Mouse (Mus musculus): ENCODE measurements at regions not wholly inside any gene's neighbourhood (a gene's known extent, or its start where the extent isn't known, plus 50 kb on each side); places are given as distances from the start of the nearest gene placed in this dataset.

- H3K9ac ChIP-seq = no peak overlapping the region
- no peak overlapping the region for H3K4me3 ChIP-seq (replicated peaks)
- H3K27me3 ChIP-seq = no peaks in the 10 kb centered on the region
- H3K4me2 ChIP-seq (replicated peaks) = no peak overlapping the region
- no peaks in the 10 kb centered on the region for H3K36me3 ChIP-seq
- no peak overlapping the region for H3K27ac ChIP-seq (replicated peaks)
- no peak for ATAC-seq (ENCODE audit: insufficient number of reproducible peaks, low FRiP score, low TSS enrichment, low read depth)
- 69% methylated on average over 9 of the region's 9 CpGs for WGBS
- no peaks in the 10 kb centered on the region for H3K9me3 ChIP-seq (replicated peaks)
- no peaks in the 10 kb centered on the region for H3K4me1 ChIP-seq
Observed at GRCm38 (mm10) chr12:112422177-112422576, 67.1 kb upstream of the A530016L24Rik start.

GRCm38 (mm10) chr12:112424150-112424549, 65.1 kb upstream of the A530016L24Rik start:
- no peak overlapping the region for H3K9ac ChIP-seq
- H3K4me3 ChIP-seq (replicated peaks) = no peak overlapping the region
- no peaks in the 10 kb centered on the region for H3K36me3 ChIP-seq
- WGBS = 86% methylated on average over 6 of the region's 6 CpGs
- H3K4me2 ChIP-seq (replicated peaks) = no peak overlapping the region
- H3K4me1 ChIP-seq = no peaks in the 10 kb centered on the region
- H3K27ac ChIP-seq (replicated peaks) = no peak overlapping the region
- H3K27me3 ChIP-seq = no peaks in the 10 kb centered on the region
- ATAC-seq (ENCODE audit: insufficient number of reproducible peaks, low FRiP score, low TSS enrichment, low read depth) = no peak
- H3K9me3 ChIP-seq (replicated peaks) = no peaks in the 10 kb centered on the region

- H3K36me3 ChIP-seq = no peaks in the 10 kb centered on the region
- H3K9ac ChIP-seq = no peak overlapping the region
- WGBS = 75% methylated on average over 9 of the region's 9 CpGs
- peaks cover 13% of the 10 kb centered on the region for H3K4me1 ChIP-seq
- H3K4me3 ChIP-seq (replicated peaks) = no peak overlapping the region
- H3K27ac ChIP-seq (replicated peaks) = no peak overlapping the region
- H3K4me2 ChIP-seq (replicated peaks) = no peak overlapping the region
- H3K9me3 ChIP-seq (replicated peaks) = no peaks in the 10 kb centered on the region
- no peaks in the 10 kb centered on the region for H3K27me3 ChIP-seq
- ATAC-seq (ENCODE audit: insufficient number of reproducible peaks, low FRiP score, low TSS enrichment, low read depth) = no peak
Observed at GRCm38 (mm10) chr12:112426681-112427080, 62.6 kb upstream of the A530016L24Rik start.

- 40% methylated on average over 22 of the region's 22 CpGs for WGBS
- no peak overlapping the region for H3K27ac ChIP-seq (replicated peaks)
Observed at GRCm38 (mm10) chr12:112430104-112430846, 59.0 kb upstream of the A530016L24Rik start.

DNA sequence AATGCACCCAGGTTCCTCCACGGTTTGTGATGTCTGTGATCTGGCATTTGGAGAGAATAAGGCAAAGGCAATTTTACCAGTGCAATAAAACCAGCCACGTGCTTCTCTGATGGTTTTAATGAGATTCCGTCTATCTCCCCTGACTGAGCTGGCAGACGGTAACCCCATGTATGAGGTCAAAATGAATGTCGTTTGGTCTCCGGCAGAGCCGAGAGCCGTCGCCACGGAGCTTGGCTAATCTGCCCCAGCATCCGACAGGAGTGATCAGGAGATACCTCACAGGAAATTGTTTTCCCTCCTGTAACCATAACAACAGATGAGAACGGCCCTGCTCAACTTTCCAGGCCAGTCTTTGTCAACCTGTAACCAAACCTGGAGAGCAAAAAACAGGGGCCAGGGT, 55.9 kb upstream of the A530016L24Rik start:
- Histone ChIP-seq H3K4me2 (replicated peaks) (no peak overlapping the region), H3K4me1 (peaks cover 38% of the 10 kb centered on the region), H3K9ac (no peak overlapping the region), H3K4me3 (replicated peaks) (no peak overlapping the region), H3K36me3 (no peaks in the 10 kb centered on the region), H3K27me3 (peaks cover 13% of the 10 kb centered on the region), H3K9me3 (replicated peaks) (no peaks in the 10 kb centered on the region), H3K27ac (replicated peaks) (no peak overlapping the region)
- 27% methylated on average over 12 of the region's 12 CpGs for WGBS
- ATAC-seq (ENCODE audit: insufficient number of reproducible peaks, low FRiP score, low TSS enrichment, low read depth) = no peak

More at GRCm38 (mm10) chr12:112430104-112430846, 59.0 kb upstream of the A530016L24Rik start:
- ATAC-seq (ENCODE audit: insufficient number of reproducible peaks, low FRiP score, low TSS enrichment, low read depth) = no peak
- H3K4me1 ChIP-seq = peaks cover 21% of the 10 kb centered on the region
- no peaks in the 10 kb centered on the region for H3K9me3 ChIP-seq (replicated peaks)
- no peak overlapping the region for H3K4me2 ChIP-seq (replicated peaks)
- H3K36me3 ChIP-seq = no peaks in the 10 kb centered on the region
- H3K4me3 ChIP-seq (replicated peaks) = no peak overlapping the region
- no peak overlapping the region for H3K9ac ChIP-seq
- H3K27me3 ChIP-seq = peaks cover 13% of the 10 kb centered on the region

- ATAC-seq (ENCODE audit: insufficient number of reproducible peaks, low FRiP score, low TSS enrichment, low read depth) = no peak
- no peaks in the 10 kb centered on the region for H3K9me3 ChIP-seq (replicated peaks)
- H3K27ac ChIP-seq (replicated peaks) = peak overlapping the region; percentile 78
- H3K36me3 ChIP-seq = no peaks in the 10 kb centered on the region
- H3K4me3 ChIP-seq (replicated peaks) = no peak overlapping the region
- peaks cover 13% of the 10 kb centered on the region for H3K27me3 ChIP-seq
- 51% methylated on average over 3 of the region's 3 CpGs for WGBS
- peak overlapping the region; percentile 0; the same call in 1 of the 2 replicates for H3K4me2 ChIP-seq (replicated peaks)
- peaks cover 42% of the 10 kb centered on the region for H3K4me1 ChIP-seq
- no peak overlapping the region for H3K9ac ChIP-seq
Observed at GRCm38 (mm10) chr12:112434673-112435294, 54.5 kb upstream of the A530016L24Rik start.

GRCm38 (mm10) chr12:112435295-112436110, 53.7 kb upstream of the A530016L24Rik start:
- H3K9ac ChIP-seq = no peak overlapping the region
- H3K36me3 ChIP-seq = no peaks in the 10 kb centered on the region
- WGBS = 31% methylated on average over 21 of the region's 21 CpGs
- peak overlapping the region; percentile 78 for H3K27ac ChIP-seq (replicated peaks)
- H3K27me3 ChIP-seq = peaks cover 13% of the 10 kb centered on the region
- H3K4me1 ChIP-seq = peaks cover 35% of the 10 kb centered on the region
- peak overlapping the region; percentile 0; the same call in 1 of the 2 replicates for H3K4me2 ChIP-seq (replicated peaks)
- peak; percentile 59 for ATAC-seq (ENCODE audit: insufficient number of reproducible peaks, low FRiP score, low TSS enrichment, low read depth)
- H3K4me3 ChIP-seq (replicated peaks) = no peak overlapping the region
- H3K9me3 ChIP-seq (replicated peaks) = no peaks in the 10 kb centered on the region

DNA sequence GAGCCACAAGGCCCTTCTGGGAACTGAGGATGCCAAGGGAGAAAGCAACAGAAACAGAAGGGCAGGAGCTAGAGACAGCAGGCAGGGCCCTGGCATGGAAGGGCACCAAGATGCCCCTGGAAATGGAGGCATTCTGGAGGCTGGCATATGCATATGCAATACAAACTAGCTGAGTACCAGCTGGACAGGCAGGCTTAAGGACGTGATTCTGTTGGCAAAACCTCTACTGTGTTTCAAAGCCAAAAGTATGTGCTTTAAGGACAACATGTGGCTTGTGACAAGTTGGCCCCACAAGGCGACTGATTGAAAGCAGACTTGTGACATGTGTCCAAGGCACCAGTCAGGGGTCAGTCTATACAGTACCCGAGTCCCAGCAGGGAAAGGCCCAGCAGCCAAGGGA, 52.2 kb upstream of the A530016L24Rik start:
- Histone ChIP-seq H3K36me3 (no peaks in the 10 kb centered on the region), H3K9ac (no peak overlapping the region), H3K4me1 (peaks cover 31% of the 10 kb centered on the region), H3K27me3 (peaks cover 13% of the 10 kb centered on the region), H3K27ac (replicated peaks) (peak overlapping the region; percentile 12; the same call in 1 of the 2 replicates), H3K4me2 (replicated peaks) (no peak overlapping the region), H3K4me3 (replicated peaks) (no peak overlapping the region), H3K9me3 (replicated peaks) (no peaks in the 10 kb centered on the region)
- WGBS = 43% methylated on average over 3 of the region's 3 CpGs
- ATAC-seq (ENCODE audit: insufficient number of reproducible peaks, low FRiP score, low TSS enrichment, low read depth) = no peak

DNA sequence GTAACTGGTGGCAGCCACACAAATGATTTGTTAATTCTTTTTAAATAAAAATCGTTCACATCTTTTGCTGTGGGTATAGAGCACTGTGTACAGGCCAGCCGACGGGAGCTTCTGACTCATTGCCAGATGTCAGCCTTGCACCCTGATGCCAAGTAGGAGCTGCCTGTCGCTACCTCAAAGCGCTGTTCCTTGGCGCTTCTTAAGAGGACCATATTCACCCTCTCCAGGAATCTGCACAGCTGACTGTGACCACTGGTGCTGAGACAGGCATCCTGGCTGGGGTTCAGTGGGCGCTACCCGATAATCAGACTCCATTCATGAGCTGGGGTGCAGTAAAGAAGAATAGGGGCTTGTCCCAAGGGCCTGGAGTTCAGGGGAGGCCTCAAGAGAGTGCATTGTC, 51.0 kb upstream of the A530016L24Rik start:
- no peak for ATAC-seq (ENCODE audit: insufficient number of reproducible peaks, low FRiP score, low TSS enrichment, low read depth)
- H3K4me2 ChIP-seq (replicated peaks) = no peak overlapping the region
- H3K27me3 ChIP-seq = peaks cover 7% of the 10 kb centered on the region
- peaks cover 31% of the 10 kb centered on the region for H3K4me1 ChIP-seq
- H3K4me3 ChIP-seq (replicated peaks) = no peak overlapping the region
- no peaks in the 10 kb centered on the region for H3K9me3 ChIP-seq (replicated peaks)
- no peaks in the 10 kb centered on the region for H3K36me3 ChIP-seq
- 70% methylated on average over 8 of the region's 8 CpGs for WGBS
- H3K9ac ChIP-seq = no peak overlapping the region
- no peak overlapping the region for H3K27ac ChIP-seq (replicated peaks)

Data from embryonic facial prominence, embryonic 15.5 days (tissue).